Mouse (Mus musculus) C2C12 (cell line): ENCODE measurements around the gene St3gal4.

Experiments used
- CTCF ChIP-seq: IDR thresholded peaks from one replicate; pipeline ENCODE4 v1.5.1; 2011; ENCODE audit not compliant: control insufficient read depth, insufficient read depth, insufficient read length
- MAX ChIP-seq: IDR thresholded peaks from one replicate; pipeline ENCODE4 v1.6.1; 2011; ENCODE audit warnings: mild to moderate bottlenecking, control low read depth

DNA sequence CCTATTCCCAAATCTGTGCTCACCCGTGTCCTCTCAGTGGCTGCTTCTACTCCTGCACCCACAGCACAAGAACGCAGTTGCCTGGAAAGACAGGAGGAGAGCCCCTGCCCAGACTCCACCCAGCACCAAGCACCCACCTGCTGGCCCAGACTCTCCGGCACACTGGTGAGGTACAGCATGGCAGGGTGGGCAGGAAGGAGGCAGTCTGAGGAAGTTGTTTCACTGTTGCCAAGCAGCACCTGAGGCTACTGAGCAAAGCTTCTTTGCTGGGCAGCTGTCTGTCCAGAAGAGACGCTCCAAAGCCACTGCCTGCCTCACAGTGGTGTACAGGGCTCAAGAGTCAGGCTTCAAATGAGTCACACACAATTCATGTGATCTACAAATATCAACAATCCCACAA is 20.3 kb downstream of the St3gal4 start:
- TF ChIP-seq CTCF (no peak), MAX (no peak)
